Mouse (Mus musculus): Measurements from ENCODE around the gene Snx6. TPM values are rescaled to one million over a fixed set of nuclear protein-coding genes. Genes with fewer than 3 reads are reported as not detected.

Snx6 gene
- polyA plus RNA-seq, 1 experiment from 2014 or later = 226 TPM

- Histone ChIP-seq H3K4me3 (no peak overlapping the region), H3K9me3 (no peaks in the 10 kb centered on the region), H3K9ac (no peak overlapping the region), H3K36me3 (no peaks in the 10 kb centered on the region), H3K27ac (no peak overlapping the region), H3K4me2 (no peak overlapping the region), H3K27me3 (no peaks in the 10 kb centered on the region), H3K4me1 (no peaks in the 10 kb centered on the region)
- no peak for ATAC-seq (ENCODE audit: insufficient number of reproducible peaks, insufficient read depth, low FRiP score, low TSS enrichment, low read depth)
- 63% methylated on average over 1 of the region's 1 CpGs for WGBS
Measured at GRCm38 (mm10) chr12:54828043-54828442, 32.5 kb upstream of the Snx6 start.

- no peak overlapping the region for H3K9ac ChIP-seq
Measured at GRCm38 (mm10) chr12:54825202-54825601, 29.7 kb upstream of the Snx6 start.

GRCm38 (mm10) chr12:54822836-54823426 lies 27.4 kb upstream of the Snx6 start:
- no peaks in the 10 kb centered on the region for H3K36me3 ChIP-seq
- no peak overlapping the region for H3K9ac ChIP-seq
- H3K4me1 ChIP-seq = no peaks in the 10 kb centered on the region
- H3K9me3 ChIP-seq = no peaks in the 10 kb centered on the region
- no peak for ATAC-seq (ENCODE audit: insufficient number of reproducible peaks, insufficient read depth, low FRiP score, low TSS enrichment, low read depth)
- no peak overlapping the region for H3K27ac ChIP-seq
- H3K4me3 ChIP-seq = no peak overlapping the region
- no peaks in the 10 kb centered on the region for H3K27me3 ChIP-seq
- no peak overlapping the region for H3K4me2 ChIP-seq
- WGBS = 57% methylated on average over 4 of the region's 4 CpGs

More at GRCm38 (mm10) chr12:54825202-54825601, 29.7 kb upstream of the Snx6 start:
- H3K9me3 ChIP-seq = no peaks in the 10 kb centered on the region
- no peak for ATAC-seq (ENCODE audit: insufficient number of reproducible peaks, insufficient read depth, low FRiP score, low TSS enrichment, low read depth)
- no peak overlapping the region for H3K4me2 ChIP-seq
- no peak overlapping the region for H3K27ac ChIP-seq
- H3K4me3 ChIP-seq = no peak overlapping the region
- H3K27me3 ChIP-seq = no peaks in the 10 kb centered on the region
- H3K36me3 ChIP-seq = no peaks in the 10 kb centered on the region
- WGBS = 93% methylated on average over 3 of the region's 3 CpGs
- no peaks in the 10 kb centered on the region for H3K4me1 ChIP-seq

- no peaks in the 10 kb centered on the region for H3K9me3 ChIP-seq
- H3K36me3 ChIP-seq = no peaks in the 10 kb centered on the region
- 43% methylated on average over 2 of the region's 2 CpGs for WGBS
- no peak overlapping the region for H3K9ac ChIP-seq
- no peak for ATAC-seq (ENCODE audit: insufficient number of reproducible peaks, insufficient read depth, low FRiP score, low TSS enrichment, low read depth)
- no peaks in the 10 kb centered on the region for H3K27me3 ChIP-seq
- no peak overlapping the region for H3K4me3 ChIP-seq
- no peak overlapping the region for H3K27ac ChIP-seq
- H3K4me2 ChIP-seq = no peak overlapping the region
- no peaks in the 10 kb centered on the region for H3K4me1 ChIP-seq
Measured at GRCm38 (mm10) chr12:54820684-54821161, 25.2 kb upstream of the Snx6 start.

GRCm38 (mm10) chr12:54819181-54819935 lies 23.9 kb upstream of the Snx6 start:
- H3K4me2 ChIP-seq = no peak overlapping the region
- no peaks in the 10 kb centered on the region for H3K4me1 ChIP-seq
- no peaks in the 10 kb centered on the region for H3K9me3 ChIP-seq
- H3K9ac ChIP-seq = no peak overlapping the region
- WGBS = 67% methylated on average over 6 of the region's 6 CpGs
- no peak overlapping the region for H3K27ac ChIP-seq
- H3K27me3 ChIP-seq = no peaks in the 10 kb centered on the region
- H3K36me3 ChIP-seq = no peaks in the 10 kb centered on the region
- no peak for ATAC-seq (ENCODE audit: insufficient number of reproducible peaks, insufficient read depth, low FRiP score, low TSS enrichment, low read depth)
- H3K4me3 ChIP-seq = no peak overlapping the region

- Histone ChIP-seq H3K4me1 (peaks cover 11% of the 10 kb centered on the region), H3K36me3 (no peaks in the 10 kb centered on the region), H3K4me2 (no peak overlapping the region), H3K9ac (no peak overlapping the region), H3K9me3 (no peaks in the 10 kb centered on the region), H3K27ac (no peak overlapping the region), H3K27me3 (no peaks in the 10 kb centered on the region), H3K4me3 (no peak overlapping the region)
- 79% methylated on average over 2 of the region's 2 CpGs for WGBS
- no peak for ATAC-seq (ENCODE audit: insufficient number of reproducible peaks, insufficient read depth, low FRiP score, low TSS enrichment, low read depth)
Measured at GRCm38 (mm10) chr12:54810142-54810541, 14.6 kb upstream of the Snx6 start.

GRCm38 (mm10) chr12:54807481-54807880 lies 12.0 kb upstream of the Snx6 start:
- no peak overlapping the region for H3K4me2 ChIP-seq
- peaks cover 11% of the 10 kb centered on the region for H3K4me1 ChIP-seq
- 63% methylated on average over 6 of the region's 6 CpGs for WGBS
- H3K27me3 ChIP-seq = no peaks in the 10 kb centered on the region
- ATAC-seq (ENCODE audit: insufficient number of reproducible peaks, insufficient read depth, low FRiP score, low TSS enrichment, low read depth) = no peak
- H3K36me3 ChIP-seq = no peaks in the 10 kb centered on the region
- H3K9ac ChIP-seq = no peak overlapping the region
- no peak overlapping the region for H3K27ac ChIP-seq
- no peaks in the 10 kb centered on the region for H3K9me3 ChIP-seq
- no peak overlapping the region for H3K4me3 ChIP-seq

- no peaks in the 10 kb centered on the region for H3K27me3 ChIP-seq
- H3K4me3 ChIP-seq = no peak overlapping the region
- 49% methylated on average over 6 of the region's 6 CpGs for WGBS
- no peak overlapping the region for H3K4me2 ChIP-seq
- H3K4me1 ChIP-seq = peaks cover 11% of the 10 kb centered on the region
- H3K27ac ChIP-seq = no peak overlapping the region
- H3K9me3 ChIP-seq = no peaks in the 10 kb centered on the region
- no peak overlapping the region for H3K9ac ChIP-seq
- ATAC-seq (ENCODE audit: insufficient number of reproducible peaks, insufficient read depth, low FRiP score, low TSS enrichment, low read depth) = no peak
- no peaks in the 10 kb centered on the region for H3K36me3 ChIP-seq
Measured at GRCm38 (mm10) chr12:54806131-54806530, 10.6 kb upstream of the Snx6 start.

GRCm38 (mm10) chr12:54805254-54806002 lies 9.9 kb upstream of the Snx6 start:
- H3K27me3 ChIP-seq = no peaks in the 10 kb centered on the region
- H3K4me2 ChIP-seq = no peak overlapping the region
- H3K9me3 ChIP-seq = no peaks in the 10 kb centered on the region
- peaks cover 11% of the 10 kb centered on the region for H3K4me1 ChIP-seq
- no peak overlapping the region for H3K9ac ChIP-seq
- H3K4me3 ChIP-seq = no peak overlapping the region
- WGBS = 76% methylated on average over 6 of the region's 6 CpGs
- H3K27ac ChIP-seq = no peak overlapping the region
- H3K36me3 ChIP-seq = no peaks in the 10 kb centered on the region
- ATAC-seq (ENCODE audit: insufficient number of reproducible peaks, insufficient read depth, low FRiP score, low TSS enrichment, low read depth) = no peak

GRCm38 (mm10) chr12:54803531-54803930 lies 8.0 kb upstream of the Snx6 start:
- WGBS = 72% methylated on average over 3 of the region's 3 CpGs
- H3K4me3 ChIP-seq = no peak overlapping the region
- H3K36me3 ChIP-seq = no peaks in the 10 kb centered on the region
- no peaks in the 10 kb centered on the region for H3K9me3 ChIP-seq
- H3K27me3 ChIP-seq = no peaks in the 10 kb centered on the region
- no peak for ATAC-seq (ENCODE audit: insufficient number of reproducible peaks, insufficient read depth, low FRiP score, low TSS enrichment, low read depth)
- H3K27ac ChIP-seq = no peak overlapping the region
- no peak overlapping the region for H3K9ac ChIP-seq
- H3K4me1 ChIP-seq = peaks cover 7% of the 10 kb centered on the region; the same call in 1 of the 2 replicates
- H3K4me2 ChIP-seq = no peak overlapping the region

GRCm38 (mm10) chr12:54796516-54797195 lies 1.2 kb upstream of the Snx6 start:
- no peak overlapping the region for H3K4me3 ChIP-seq
- no peak overlapping the region for H3K9ac ChIP-seq
- WGBS = 88% methylated on average over 8 of the region's 8 CpGs
- no peaks in the 10 kb centered on the region for H3K27me3 ChIP-seq
- no peak for ATAC-seq (ENCODE audit: insufficient number of reproducible peaks, insufficient read depth, low FRiP score, low TSS enrichment, low read depth)
- H3K4me1 ChIP-seq = peaks cover 13% of the 10 kb centered on the region
- H3K36me3 ChIP-seq = peaks cover 2% of the 10 kb centered on the region; the same call in 1 of the 2 replicates
- H3K9me3 ChIP-seq = no peaks in the 10 kb centered on the region
- H3K4me2 ChIP-seq = no peak overlapping the region
- H3K27ac ChIP-seq = no peak overlapping the region

Measured in embryonic facial prominence, embryonic 13.5 days (tissue).